Mouse (Mus musculus) right cerebral cortex, postnatal 4 days (tissue): ENCODE data around the gene Igsf10.
"Not testable (repeated sequence)": the region's sequence is repeated elsewhere in the genome, so short reads cannot be mapped to it uniquely, and the experiment has no call there.

Experiments used
- DNase-seq: peaks from one replicate; pipeline ENCODE4 v3.0.0-alpha.2; 2022

Gene Igsf10

DNA sequence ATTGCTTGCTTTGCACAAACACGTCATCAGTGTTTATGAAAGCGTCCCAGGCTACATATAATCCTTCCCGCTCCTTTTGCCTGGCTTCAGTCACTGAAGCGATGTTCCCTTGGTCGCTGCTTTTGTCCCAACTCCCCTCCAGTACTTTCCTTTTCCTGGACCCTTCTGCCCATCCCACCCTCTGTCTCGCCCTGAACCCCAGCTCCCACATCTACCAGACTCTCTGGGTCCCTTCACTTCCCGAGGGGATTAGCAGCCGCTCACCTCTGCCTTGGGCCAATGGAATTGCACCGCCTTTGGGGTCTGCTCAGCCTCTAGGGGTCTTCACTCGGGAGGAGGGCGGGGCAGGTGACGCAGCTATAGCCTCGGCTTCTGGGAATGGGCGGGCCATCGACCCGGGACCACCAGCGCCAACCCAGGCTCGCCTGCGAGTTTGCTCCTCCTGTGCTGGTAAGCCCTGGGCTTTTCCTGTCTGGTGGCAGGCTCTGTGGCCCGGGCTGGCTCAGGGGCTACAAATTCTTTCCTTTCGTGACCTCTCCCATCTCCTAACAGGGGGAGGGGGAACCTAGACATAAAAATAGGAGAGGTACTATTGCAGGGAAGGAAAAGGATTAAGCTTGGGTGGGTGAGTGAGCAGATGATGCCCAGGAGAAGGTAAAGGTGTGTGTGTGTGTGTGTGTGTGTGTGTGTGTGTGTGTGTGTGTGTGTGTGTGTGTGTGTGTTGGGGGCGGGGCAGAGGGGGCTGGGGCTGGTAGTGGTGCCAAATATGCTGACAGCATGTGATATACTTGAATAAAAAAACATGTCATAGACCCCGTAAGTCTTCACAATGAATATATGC is at the start of gene Igsf10:
Igsf10 (minus strand) TSS at position 330 of the 841 bp plus-strand sequence.
- DNase-seq = peak; percentile 66

DNA sequence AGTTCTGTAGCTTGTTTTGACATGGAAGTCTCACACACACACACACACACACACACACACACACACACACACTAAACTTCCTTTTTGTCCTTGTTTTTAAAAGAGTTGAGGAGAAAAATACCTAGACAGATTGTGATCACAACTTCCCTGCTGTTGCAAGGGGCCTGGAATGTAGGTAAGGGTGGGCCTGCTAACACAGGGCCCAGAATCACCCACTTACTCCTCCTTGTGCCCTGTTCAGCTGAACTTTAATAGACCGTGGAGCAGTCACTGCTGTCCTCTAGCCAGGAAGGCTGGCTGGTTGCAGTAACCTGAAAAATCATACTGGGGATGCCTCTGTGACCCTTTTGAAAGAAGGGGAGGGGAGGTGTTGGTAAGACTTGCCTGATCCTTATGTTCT is 41.4 kb upstream of the Igsf10 start:
- no peak for DNase-seq

DNA sequence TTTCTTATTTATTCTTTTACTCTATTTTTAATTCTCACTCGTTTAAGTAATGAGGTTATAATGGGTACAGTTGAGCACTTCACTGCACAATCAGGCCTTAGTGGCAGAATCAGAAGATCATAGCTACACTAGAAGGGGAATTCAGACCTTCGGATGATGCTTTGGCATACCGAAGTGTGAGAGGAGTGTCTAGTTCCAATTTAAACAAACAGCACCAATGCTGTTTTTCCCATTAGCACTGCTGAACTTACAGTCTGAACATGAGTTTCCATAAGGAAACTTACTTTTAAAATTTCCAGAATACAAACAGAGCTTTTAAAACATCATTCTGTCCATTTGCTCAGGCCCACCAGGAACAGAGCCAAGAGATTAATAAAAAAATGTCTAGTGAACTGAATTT is 40.8 kb upstream of the Igsf10 start:
- DNase-seq = no peak

DNA sequence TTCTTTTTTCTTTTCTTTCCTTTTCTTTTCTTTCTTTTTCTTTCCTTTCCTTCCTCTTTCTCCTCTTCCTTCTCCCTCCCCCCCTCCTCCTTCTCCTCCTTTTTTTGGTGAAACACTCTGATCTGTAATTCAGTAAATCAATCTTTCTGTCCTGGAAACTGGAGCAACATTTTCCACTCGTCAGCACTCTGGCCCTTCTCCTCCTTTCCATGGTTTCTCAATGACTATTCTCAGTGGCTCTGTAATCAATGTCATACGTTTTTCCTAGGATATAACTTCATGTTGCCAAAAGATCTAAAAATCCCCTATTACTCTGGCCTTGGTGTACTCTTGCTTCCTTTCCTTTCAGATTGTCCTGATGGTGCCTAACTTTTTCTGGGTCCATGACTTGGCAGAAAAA is 40.1 kb upstream of the Igsf10 start:
- no peak for DNase-seq

DNA sequence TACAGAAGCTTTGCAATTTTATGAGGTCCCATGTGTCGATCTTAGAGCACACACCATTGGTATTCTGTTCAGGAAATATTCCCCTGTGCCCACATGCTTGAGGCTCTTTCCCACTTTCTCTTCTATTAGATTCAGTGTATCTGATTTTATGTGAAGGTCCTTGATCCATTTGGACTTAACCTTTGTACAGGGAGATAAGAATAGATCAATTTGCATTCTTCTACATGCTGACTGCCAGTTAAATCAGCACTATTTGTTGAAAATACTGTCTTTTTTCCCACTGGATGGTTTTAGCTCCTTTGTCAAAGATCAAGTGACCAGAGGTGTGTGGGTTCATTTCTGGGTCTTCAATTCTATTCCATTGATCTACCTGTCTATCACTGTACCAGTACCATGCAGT is 34.6 kb upstream of the Igsf10 start:
- DNase-seq = not testable (repeated sequence)

DNA sequence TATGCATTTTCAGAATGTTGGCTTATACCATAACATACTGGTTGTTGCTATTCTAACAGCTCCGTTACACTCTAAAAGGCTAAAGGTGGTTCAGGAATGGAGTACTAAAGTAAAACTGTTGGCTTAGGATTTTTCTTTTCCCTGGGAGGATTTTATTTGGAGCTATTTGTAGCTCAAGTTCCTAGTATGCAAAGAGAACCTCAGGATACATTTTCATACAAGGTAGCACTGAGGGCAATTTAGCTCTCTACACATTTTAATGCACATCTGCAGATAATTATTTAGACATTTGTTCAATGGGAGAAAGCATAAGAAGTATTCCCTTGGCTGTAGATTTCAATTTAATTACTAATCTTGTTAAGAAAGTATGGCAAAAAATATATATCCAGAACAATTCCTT is 17.7 kb upstream of the Igsf10 start:
- DNase-seq = no peak

DNA sequence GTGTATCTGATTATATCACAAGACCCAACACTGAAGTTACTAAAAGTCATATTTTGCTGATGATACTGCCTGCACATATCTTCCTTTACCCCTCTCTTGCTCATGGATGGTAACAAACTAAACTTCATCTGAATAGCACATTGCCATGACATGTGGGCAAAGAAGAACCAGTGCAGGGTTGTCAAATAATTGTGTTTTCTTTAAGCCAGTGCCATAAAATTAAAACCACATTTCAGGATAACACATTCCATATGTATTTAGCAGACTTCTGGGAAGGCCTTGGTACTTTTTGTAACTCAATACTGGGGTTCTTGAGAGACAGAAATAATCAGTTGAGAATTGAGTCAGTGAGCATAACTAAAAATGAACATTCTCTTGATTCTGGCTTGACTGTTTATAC is 15.9 kb upstream of the Igsf10 start:
- no peak for DNase-seq

DNA sequence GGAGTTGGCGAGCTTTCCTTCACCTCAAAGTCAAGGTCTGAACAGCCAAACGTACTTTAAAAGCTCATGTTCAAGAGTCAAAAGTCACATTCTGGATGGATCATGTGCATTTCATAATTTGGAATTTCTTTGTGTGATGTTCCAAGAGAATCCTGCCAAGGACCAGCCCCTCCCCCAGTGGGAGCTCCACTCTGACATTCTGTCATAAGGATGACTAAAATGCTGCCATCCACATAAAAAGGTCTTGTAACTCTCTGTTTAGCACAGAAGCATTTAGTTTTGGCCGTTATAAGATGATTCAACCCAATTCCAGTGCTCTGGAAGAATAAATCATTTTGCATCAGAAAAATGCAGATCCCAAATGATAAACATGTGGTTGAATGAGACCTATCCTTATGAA is 10.0 kb upstream of the Igsf10 start:
- DNase-seq = no peak

DNA sequence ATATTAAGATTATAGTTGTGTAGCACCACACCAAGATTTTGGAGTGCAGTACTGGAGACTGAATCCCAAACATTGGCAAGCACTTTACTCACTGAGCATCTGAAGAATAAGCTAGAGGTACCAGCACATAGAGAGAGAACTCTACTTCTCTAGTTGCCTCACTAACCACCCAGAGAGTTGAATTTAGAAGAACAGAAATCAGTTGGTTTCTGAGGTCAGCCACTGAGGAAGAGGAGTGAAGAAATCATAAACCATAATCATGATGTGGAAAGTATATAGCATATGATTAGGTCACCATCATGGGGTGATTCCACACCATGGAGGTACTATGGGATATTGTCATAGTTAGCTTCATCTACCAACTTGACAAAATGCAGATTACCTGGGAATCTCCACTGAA is 7.6 kb upstream of the Igsf10 start:
- DNase-seq = no peak

DNA sequence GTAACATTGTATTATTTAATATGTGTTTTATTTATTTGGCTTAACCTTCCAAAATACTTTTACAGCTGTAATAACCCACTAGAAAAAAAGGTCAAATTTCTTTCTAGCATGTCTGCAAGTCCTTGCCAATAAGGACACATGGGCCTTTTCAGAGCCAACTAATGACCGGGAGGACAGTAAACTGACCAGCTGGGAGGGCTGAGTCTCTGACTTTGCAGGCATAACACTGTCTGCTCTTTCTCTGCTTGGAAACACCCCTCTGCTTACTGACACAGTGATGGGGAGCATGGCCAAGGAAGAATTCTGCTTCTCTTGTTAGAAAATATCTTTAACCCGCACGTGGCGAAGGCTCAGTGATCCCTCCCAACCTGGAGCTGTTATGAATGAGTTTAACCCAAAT is 1.2 kb downstream of the Igsf10 start:
- DNase-seq = no peak

DNA sequence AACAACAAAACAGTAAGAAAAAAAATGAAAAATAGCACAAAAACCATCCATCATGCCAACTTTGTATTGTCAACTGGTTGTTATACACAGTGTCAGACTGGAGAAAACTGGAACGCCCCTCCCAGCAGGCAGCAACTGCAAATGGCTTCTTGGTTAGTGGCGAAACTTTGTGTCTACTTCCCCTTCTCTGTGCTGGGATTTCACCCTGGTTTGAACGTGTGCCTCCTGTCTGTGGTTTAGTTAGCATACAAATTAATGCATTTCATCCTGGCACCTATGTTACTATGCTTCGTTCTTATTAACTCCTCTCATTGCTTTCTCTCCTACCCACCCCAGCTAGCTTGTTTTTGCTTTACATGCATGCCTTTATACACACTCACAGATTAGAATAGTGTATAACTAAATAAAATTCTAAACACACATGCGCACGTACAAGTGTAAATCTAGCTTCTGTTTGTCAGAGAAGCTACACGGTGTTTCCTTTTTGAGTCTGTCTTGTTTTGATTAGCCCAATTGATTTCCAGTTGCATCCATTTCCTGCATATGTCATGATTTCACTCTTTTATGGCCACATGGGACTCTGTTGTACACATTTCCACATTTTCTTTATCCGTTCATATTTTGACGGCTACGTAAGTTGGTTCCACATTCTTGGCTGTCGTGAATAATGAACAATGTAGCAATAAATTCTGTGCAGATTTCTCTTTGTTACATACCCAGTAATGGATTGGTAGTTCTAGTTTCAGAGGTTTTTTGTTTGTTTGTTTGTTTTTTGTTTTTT is 2.4 kb downstream of the Igsf10 start:
- no peak for DNase-seq

DNA sequence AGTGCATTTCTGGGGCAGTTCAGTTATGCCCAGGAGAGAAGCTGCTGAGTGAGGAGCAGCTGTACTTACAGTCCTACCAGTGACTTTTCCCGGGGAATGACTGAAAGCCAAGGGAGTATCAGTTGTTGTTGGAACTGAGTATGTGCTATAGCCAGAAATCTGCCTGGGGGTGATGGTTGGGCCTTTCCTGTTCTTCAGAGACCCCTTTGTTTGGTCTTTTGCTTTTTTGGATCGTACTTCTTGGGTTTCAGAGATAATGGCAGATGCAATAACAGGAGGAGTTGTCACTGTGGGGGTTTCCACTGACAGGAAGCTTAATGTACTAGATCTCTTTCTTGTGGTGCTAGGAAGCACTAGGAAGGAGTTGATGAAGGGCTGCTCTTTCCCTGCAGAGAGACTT is 15.7 kb downstream of the Igsf10 start:
- no peak for DNase-seq

DNA sequence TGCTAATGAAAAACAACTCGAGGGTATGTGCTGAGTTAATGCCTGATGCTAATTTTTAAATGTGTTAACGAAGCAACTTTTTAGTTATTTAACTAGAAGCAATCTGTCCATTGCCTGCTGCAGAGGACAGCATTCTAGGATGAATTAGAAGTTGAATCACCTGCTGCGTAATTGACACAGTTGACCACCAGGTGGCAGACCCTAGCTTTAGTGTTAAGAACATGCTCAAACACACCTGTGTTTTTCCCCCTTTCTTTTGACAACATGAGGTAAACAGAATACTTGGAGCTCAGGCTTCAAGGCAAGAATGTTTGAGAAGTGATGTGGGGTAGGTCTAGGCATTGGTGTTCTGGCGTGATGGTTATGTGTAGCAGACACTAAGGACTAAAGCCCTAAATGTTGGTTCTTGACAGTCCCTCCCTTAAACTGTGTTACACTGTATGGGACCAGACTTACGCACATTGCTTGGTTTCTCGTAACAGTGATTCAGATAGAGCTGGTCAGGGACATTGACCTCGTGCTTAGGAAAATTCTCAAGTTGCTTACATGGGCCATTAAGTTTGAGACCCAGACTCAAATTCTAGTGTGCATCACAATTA is 22.8 kb downstream of the Igsf10 start:
- DNase-seq = peak; percentile 62

DNA sequence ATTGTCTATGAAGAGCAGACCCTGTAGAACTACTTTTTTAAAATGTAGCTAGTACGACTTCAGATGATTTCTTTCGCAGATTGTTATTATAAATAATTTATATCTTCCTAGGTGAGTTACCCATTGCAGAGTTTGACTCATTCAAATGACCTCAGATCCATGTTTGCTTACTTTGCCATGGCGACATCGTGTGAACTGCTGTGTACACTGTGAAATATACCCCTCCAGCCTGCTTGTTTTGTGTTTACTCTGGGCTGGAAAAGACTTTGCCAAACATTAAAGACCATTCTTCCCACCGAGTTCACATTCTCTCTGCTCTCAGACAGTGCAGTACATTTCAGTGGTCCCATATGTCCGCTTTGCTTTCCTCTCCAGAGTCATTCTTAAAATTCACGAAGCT is 28.1 kb downstream of the Igsf10 start:
- no peak for DNase-seq

DNA sequence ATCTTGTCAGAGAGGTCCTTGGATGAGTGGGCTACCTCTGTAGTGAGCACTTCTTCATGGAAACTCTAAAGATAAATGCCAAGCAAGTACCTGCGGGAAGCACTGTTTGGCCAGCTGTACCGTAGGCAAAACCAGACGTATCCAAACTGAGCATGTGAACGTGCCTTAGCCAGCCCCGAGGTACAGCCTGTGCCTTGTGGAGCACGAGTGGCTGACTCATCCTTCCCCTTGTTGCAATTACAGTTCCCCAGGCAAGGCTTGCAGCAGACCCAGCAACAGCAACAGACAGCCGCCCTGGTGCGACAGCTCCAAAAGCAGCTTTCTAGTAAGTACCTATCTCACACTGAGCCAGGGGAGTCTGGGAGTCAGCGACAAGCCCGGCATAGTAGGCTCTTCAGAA is 31.6 kb downstream of the Igsf10 start:
- DNase-seq = no peak

DNA sequence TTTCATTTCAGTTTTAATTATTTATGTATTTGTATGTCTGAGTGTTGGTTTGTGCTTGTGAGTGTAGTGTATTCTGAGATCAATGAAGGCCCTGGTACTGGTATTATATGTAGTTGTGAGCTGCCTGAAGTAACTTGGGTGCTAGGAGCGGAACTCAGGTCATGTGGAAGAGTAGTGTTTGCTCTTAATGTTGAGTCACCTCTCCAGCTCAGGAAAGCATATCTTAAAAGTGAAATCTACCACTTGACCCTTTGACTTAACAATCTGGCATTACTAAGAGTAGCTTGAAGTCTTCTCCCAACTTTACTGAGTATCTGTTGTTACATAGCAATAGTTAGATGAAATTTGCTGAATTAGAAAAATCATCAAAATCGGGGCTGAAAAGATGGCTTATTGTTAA is 38.7 kb downstream of the Igsf10 start:
- DNase-seq = no peak

DNA sequence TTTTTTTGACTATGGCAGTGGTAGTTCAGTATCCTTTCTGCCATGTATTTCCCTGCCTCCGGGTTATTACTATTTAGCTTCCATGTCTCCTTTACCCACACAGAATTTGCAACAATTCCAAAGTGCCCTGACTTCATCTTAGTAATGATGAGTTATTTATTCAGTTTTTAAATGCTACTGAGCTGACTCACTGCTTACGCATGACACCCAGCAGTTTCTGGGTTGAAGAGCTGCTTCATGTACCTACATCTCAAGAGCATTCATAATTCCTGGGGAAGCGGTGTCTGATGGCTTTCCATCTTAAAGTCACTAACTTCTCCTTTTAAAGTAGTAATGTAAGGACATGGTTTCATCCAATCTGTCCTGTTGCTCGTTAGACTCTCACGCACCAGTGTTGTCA is 39.2 kb downstream of the Igsf10 start:
- no peak for DNase-seq

DNA sequence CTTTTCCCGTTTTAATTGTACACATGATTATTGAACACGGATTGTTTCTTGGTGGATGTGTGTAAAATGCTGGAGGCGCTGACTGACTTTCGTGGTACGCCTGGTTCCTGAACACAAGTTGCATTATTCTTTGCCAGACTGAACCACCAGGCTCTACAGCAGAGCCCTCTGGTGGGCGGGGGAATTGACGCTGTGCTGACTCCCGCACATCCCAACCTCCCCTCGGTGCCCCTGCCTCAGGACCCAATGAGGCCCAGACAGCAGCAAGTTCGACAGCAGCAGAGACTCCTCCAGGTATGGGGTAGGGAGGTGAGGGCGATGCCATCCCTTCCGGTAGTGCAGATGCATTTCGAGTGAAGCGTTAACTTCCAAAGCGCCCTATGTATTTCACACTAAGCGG is 46.5 kb downstream of the Igsf10 start:
- DNase-seq = no peak

DNA sequence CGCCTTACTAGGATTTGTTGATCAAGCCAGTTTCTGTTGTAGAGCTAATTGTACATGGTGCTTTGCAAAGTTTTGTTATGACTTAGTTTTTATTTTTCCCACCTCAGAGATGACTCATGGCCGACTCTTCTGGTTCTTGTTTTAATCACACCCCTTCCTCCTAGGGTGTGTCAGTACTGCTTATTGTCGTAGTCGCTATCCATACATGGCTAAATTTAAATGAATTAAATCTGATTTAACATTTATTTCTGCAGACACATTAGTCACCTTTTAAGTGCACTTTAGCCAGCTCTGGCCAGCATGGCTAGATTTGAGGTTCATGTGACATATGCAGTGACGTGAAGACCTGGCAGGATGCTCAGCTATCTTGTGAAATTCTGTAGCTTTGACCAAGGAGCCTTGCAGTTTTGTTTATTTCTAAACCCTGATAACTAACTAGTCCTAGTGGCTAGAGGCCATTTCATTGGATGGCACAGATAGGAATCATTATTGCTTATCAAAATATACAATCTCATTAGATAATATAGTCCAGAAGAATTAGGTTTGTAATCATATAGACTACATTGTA is 47.5 kb downstream of the Igsf10 start:
- no peak for DNase-seq

DNA sequence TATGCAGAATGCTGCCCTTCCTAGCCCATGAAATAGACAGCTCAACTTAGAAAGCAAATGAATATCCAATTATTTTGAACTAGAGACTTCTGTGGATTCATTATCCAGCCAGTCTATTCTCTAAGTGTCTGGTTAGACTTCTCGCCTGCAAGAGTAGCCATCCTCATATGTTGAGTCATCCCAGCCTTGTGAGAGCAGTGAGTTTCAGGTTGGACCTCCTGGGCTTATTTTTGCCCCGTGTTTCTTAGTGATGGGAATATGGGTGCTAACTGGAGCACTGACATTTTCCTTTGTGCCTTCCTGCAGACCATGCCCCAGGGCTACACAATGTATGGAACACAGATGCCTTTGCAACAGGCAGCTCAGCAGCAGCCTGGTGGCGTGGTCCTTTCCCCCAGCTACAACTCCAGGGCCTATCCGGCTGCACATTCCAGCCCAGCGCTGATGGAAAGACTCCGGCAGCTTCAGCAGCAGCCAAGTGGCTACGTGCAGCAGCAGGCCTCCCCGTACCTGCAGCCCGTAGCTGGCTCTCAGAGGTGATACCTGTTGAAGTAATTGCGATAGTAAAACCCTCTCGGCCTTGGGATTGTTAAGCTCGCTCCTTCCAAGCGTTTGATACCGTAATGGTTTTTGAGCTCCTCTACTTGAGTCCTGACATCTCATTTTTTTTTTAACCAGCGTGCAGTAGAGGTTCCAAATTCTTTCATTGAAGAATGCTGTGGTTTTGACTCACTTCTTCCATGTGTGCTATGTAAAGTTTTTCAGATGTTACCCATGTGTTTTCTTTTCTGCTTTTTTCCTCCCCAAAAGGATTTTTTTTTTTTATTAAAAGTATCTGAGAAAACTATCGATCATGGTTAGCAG is 48.3 kb downstream of the Igsf10 start:
- no peak for DNase-seq

DNA sequence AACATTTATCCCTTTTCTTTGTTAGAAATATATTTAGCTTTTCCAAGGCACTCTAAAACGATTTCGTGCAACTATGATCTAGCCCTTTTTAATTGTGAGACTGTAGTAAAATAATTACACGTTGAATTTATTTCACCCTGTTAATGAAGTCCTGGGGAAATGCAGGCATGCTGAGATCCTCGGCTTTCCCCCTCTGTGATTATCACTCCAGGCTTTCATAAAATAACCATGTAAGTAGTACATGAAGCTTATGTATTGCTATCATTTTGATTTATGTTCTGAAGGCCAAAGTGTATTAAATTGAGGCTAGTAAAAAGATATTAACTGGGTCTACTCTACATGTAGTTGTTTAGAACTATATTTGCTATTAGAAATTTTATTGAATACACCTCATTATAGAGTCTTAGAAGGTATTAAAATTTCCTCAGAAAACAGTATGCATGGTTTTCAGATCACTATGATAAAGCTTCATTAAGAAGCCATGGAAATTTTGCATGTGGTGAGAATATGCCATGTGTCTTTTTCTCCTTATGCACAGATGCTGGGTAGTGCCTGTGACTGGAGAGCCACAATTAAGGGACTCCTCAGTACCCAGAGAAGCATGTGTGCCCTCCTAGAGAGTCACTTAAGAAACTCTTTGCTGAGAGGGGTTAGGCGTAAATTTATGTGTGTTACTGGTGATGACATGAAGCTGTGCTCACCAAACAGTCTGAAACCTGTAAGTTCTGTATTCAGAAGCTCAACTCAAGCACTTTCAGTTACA is 50.6 kb downstream of the Igsf10 start:
- no peak for DNase-seq

DNA sequence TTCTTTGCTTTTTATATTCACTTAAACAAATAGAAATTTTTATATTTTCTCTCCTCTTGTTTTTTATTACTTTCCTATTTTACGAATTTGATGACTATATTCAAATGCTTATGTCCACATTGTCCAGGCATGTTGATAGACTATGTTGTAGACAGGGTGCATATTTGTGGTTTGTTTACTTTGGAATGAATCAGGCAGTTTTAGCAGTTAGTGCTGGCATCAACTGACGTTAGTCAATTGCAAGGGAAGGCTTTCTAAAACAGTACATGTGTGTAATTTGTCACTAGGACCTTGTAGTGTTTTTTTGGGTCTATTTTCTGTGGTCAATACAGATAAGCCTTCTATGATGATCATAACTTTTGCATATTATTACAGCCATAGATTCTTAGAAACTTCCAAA is 53.6 kb downstream of the Igsf10 start:
- DNase-seq = no peak
